Mouse (Mus musculus): ENCODE measurements around the gene Fam216b. TPM values are rescaled to one million over a fixed set of nuclear protein-coding genes. Genes with fewer than 3 reads are reported as not detected.

The Fam216b gene
- not detected in 2 replicates for polyA plus RNA-seq (2012; rRNA removed)

DNA sequence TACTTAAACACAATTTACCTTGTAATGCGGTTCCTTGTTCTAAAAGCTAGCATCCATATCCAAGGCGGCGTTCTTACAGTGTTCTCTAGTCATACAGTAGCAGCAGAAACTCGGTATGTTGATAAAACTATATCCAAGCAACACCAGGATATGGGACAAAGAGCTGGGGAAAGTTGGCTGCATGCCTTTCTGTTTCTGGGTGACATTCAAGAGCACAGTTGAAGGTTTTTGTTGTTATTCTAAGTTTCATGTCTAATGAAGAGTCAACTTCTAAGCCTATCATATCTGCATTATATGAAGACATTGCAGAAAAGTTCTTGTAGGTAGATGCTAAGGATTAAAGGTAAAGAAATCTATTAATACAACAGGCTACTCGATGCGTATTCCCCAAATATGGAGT lies at the start of gene Fam216b:
Gene Fam216b (minus strand): TSS at position 101 of the 400 bp plus-strand sequence.
- no peaks in the 10 kb centered on the region for H3K36me3 ChIP-seq (ENCODE audit: control insufficient read depth, insufficient read depth, low read length)
- no peak within 1 kb of the TSS for H3K4me3 ChIP-seq (ENCODE audit: insufficient read depth, low read depth, low read length)
- DNase-seq, result no peak
- H3K27me3 ChIP-seq (replicated peaks; ENCODE audit: control insufficient read depth, insufficient read depth, low read length), result no peaks in the 10 kb centered on the region
- H3K27ac ChIP-seq (ENCODE audit: insufficient read depth, low read depth, low read length), result no peak within 1 kb of the TSS
- TF ChIP-seq POLR2A (IDR thresholded peaks at IDR 0.05; ENCODE audit: low read depth, low read length), result no peak
- TF ChIP-seq CTCF (conservative IDR thresholded peaks at IDR 0.05; ENCODE audit: insufficient read depth, insufficient read length, low read depth, low read length), result no peak
- 88% methylated on average over 6 of the region's 6 CpGs for WGBS
- H3K4me1 ChIP-seq (ENCODE audit: control insufficient read depth, insufficient read depth, low read length), result no peaks in the 10 kb centered on the region

DNA sequence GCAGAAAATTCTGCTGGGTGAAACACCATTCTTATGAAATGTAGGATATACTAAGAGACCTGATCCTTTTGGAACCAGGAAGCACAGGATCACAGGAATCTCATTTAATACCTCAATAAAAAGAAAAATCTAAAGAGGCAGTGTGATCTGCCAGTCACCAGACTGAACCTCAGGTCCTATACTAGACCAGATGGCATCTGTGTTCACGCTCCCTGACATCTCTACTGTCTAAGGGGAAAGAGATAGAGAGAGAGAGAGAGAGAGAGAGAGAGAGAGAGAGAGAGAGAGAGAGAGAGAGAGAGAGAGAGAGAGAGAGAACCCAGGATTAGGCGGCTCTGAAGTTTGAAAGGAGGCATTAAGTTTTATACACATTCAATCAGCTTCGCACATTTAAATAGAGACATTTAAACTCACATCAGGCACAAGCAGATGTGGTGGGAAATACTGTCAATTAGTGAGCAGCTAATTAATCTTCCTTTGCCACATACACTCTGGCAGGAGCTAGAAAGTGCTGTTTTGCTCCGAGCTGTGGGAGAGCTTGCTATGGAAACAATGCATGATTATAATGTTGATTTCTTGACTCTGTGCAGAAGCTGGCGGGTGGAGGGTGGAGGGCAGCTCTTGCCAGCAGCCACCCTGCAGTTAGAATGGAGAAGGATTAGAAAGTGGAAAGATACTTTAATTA lies 43.7 kb upstream of the Fam216b start:
- no peak for DNase-seq
- TF ChIP-seq POLR2A (IDR thresholded peaks at IDR 0.05; ENCODE audit: low read depth, low read length) (no peak), CTCF (conservative IDR thresholded peaks at IDR 0.05; ENCODE audit: insufficient read depth, insufficient read length, low read depth, low read length) (no peak)
- no peaks in the 10 kb centered on the region for H3K4me1 ChIP-seq (ENCODE audit: control insufficient read depth, insufficient read depth, low read length)
- WGBS, result 57% methylated on average over 5 of the region's 5 CpGs
- H3K27me3 ChIP-seq (replicated peaks; ENCODE audit: control insufficient read depth, insufficient read depth, low read length), result no peaks in the 10 kb centered on the region
- H3K27ac ChIP-seq (ENCODE audit: insufficient read depth, low read depth, low read length), result no peak overlapping the region
- H3K36me3 ChIP-seq (ENCODE audit: control insufficient read depth, insufficient read depth, low read length), result no peaks in the 10 kb centered on the region
- H3K4me3 ChIP-seq (ENCODE audit: insufficient read depth, low read depth, low read length), result no peak overlapping the region

DNA sequence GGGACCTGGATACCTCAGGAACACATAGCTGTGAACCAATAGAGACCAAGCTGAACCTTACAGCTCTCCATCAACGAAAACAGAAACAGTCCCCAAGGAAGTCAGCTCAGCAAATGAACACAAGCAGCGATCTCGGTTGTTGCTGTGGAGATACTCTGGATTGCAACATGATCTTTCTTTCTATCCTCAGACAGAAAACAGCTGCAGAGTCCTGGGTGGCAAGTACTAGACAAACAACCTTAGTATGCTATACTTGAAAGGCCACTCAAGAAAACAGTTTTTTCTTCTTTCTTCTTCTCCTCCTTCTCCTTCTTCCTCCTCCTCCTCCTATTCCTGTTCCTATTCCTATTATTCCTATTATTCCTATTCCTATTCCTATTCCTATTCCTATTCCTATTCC lies 37.9 kb upstream of the Fam216b start:
- no peak overlapping the region for H3K27ac ChIP-seq (ENCODE audit: insufficient read depth, low read depth, low read length)
- no peak for TF ChIP-seq POLR2A (IDR thresholded peaks at IDR 0.05; ENCODE audit: low read depth, low read length)
- no peak for TF ChIP-seq CTCF (conservative IDR thresholded peaks at IDR 0.05; ENCODE audit: insufficient read depth, insufficient read length, low read depth, low read length)
- WGBS, result 25% methylated on average over 3 of the region's 3 CpGs
- H3K4me1 ChIP-seq (ENCODE audit: control insufficient read depth, insufficient read depth, low read length), result no peaks in the 10 kb centered on the region
- no peaks in the 10 kb centered on the region for H3K36me3 ChIP-seq (ENCODE audit: control insufficient read depth, insufficient read depth, low read length)
- H3K27me3 ChIP-seq (replicated peaks; ENCODE audit: control insufficient read depth, insufficient read depth, low read length), result no peaks in the 10 kb centered on the region
- no peak overlapping the region for H3K4me3 ChIP-seq (ENCODE audit: insufficient read depth, low read depth, low read length)
- no peak for DNase-seq

DNA sequence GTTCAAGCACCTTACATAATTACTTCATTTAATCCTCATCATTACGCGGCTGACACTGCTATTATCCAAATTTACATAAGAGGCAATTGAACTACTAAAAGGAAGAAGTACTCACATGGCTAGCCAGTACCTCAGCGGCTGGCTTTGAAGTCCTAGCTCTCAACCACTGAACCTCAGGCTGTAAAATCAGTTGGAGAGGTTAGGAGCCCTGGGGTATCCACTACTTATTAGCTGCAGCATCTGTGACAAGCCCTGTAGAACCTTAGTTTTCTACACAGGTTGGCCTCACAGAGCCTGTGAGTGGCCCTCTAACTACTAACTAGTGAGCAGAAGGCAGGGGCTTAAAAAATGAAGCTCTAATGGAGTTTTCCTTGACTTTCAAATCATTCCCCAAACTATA lies 31.5 kb upstream of the Fam216b start:
- 59% methylated on average over 3 of the region's 3 CpGs for WGBS
- TF ChIP-seq POLR2A (IDR thresholded peaks at IDR 0.05; ENCODE audit: low read depth, low read length) (no peak), CTCF (conservative IDR thresholded peaks at IDR 0.05; ENCODE audit: insufficient read depth, insufficient read length, low read depth, low read length) (no peak)

DNA sequence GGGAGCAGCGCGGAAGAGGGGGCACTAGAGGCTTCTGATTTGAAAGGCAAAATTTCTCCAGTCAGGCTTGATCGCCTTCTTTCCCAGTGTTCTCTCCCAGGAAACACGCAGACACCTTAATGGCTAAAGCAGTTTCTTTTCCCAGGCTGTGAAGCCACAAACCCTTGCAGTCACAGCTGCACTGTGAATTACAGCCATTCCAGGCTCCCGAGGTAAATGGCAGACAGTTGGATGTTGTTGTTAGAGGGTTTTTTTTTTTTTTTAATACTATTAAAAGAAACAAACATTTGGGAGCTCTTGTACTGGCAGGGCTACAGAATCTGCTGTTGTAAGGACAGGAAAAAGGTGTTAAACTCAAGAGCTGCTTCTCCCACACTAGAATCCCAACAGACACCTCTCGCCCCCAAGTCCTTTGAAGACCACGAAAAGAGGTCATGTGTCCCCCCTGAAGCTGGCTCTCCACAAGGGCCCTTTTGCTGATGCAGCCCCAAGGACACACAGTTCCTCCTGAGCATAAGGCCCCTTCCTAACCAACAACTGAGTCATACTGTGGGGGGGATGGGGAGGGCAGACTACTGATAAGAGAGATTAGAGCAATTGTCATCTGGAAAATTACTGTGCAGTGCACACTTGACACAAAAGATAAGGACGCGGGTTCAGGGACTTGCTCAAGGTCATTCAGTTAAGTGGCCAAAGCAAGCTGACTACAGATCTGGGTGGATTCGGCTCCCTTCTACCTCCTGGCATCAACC lies 30.8 kb upstream of the Fam216b start:
- H3K4me1 ChIP-seq (ENCODE audit: control insufficient read depth, insufficient read depth, low read length), result no peaks in the 10 kb centered on the region
- 47% methylated on average over 10 of the region's 10 CpGs for WGBS
- no peak for TF ChIP-seq POLR2A (IDR thresholded peaks at IDR 0.05; ENCODE audit: low read depth, low read length)
- H3K36me3 ChIP-seq (ENCODE audit: control insufficient read depth, insufficient read depth, low read length), result no peaks in the 10 kb centered on the region
- no peak overlapping the region for H3K27ac ChIP-seq (ENCODE audit: insufficient read depth, low read depth, low read length)
- no peak overlapping the region for H3K4me3 ChIP-seq (ENCODE audit: insufficient read depth, low read depth, low read length)
- no peak for DNase-seq
- no peaks in the 10 kb centered on the region for H3K27me3 ChIP-seq (replicated peaks; ENCODE audit: control insufficient read depth, insufficient read depth, low read length)

More for the DNA sequence above, 31.5 kb upstream of the Fam216b start:
- H3K36me3 ChIP-seq (ENCODE audit: control insufficient read depth, insufficient read depth, low read length), result no peaks in the 10 kb centered on the region
- H3K4me1 ChIP-seq (ENCODE audit: control insufficient read depth, insufficient read depth, low read length), result no peaks in the 10 kb centered on the region
- no peak for DNase-seq
- no peaks in the 10 kb centered on the region for H3K27me3 ChIP-seq (replicated peaks; ENCODE audit: control insufficient read depth, insufficient read depth, low read length)
- H3K27ac ChIP-seq (ENCODE audit: insufficient read depth, low read depth, low read length), result no peak overlapping the region
- H3K4me3 ChIP-seq (ENCODE audit: insufficient read depth, low read depth, low read length), result no peak overlapping the region

DNA sequence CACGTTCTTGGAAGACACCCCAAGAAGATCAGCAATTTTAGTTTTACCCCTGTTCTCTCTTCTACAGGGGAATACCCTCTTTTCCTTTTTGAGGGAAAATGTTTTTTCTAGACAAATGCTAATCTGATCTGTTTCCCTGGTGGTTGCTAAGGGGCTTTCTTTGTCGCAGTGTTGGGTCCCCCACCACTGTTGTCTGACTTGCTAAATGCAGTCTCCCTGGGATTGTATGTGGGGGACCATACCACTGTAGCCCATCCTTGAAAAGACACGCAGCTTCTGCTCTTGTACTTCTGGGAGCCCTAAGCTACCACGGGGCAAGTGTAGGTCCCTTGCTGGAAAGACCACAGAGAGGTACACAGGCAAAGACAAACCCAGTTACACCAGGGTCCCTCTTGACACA lies 28.9 kb upstream of the Fam216b start:
- no peak overlapping the region for H3K4me3 ChIP-seq (ENCODE audit: insufficient read depth, low read depth, low read length)
- no peaks in the 10 kb centered on the region for H3K36me3 ChIP-seq (ENCODE audit: control insufficient read depth, insufficient read depth, low read length)
- no peak overlapping the region for H3K27ac ChIP-seq (ENCODE audit: insufficient read depth, low read depth, low read length)
- no peaks in the 10 kb centered on the region for H3K4me1 ChIP-seq (ENCODE audit: control insufficient read depth, insufficient read depth, low read length)
- TF ChIP-seq CTCF (conservative IDR thresholded peaks at IDR 0.05; ENCODE audit: insufficient read depth, insufficient read length, low read depth, low read length) (no peak), POLR2A (IDR thresholded peaks at IDR 0.05; ENCODE audit: low read depth, low read length) (no peak)
- DNase-seq, result no peak
- no peaks in the 10 kb centered on the region for H3K27me3 ChIP-seq (replicated peaks; ENCODE audit: control insufficient read depth, insufficient read depth, low read length)
- 90% methylated on average over 4 of the region's 4 CpGs for WGBS

DNA sequence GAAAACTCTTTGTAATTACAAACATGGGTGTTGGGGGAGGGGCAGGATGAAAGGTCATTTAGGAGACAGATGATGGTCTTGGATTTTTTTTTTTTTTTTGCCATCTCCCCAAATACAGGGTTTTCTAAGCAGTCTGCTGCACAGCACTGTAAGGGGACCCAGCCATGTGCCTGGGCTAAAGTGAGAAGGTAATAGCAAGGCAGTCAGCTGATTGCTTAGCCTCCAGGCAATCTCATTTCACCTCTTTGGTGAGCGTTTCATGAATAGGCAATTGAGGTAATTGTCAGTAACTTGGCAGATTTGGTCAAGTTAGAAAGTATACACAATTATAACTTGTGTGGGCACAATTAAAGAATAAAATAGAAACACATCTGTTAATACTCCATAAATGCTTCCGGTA lies 28.5 kb upstream of the Fam216b start:
- no peak overlapping the region for H3K27ac ChIP-seq (ENCODE audit: insufficient read depth, low read depth, low read length)
- WGBS, result 67% methylated on average over 2 of the region's 2 CpGs
- no peak overlapping the region for H3K4me3 ChIP-seq (ENCODE audit: insufficient read depth, low read depth, low read length)
- DNase-seq, result peak; percentile 27
- H3K4me1 ChIP-seq (ENCODE audit: control insufficient read depth, insufficient read depth, low read length), result no peaks in the 10 kb centered on the region
- no peaks in the 10 kb centered on the region for H3K27me3 ChIP-seq (replicated peaks; ENCODE audit: control insufficient read depth, insufficient read depth, low read length)
- no peaks in the 10 kb centered on the region for H3K36me3 ChIP-seq (ENCODE audit: control insufficient read depth, insufficient read depth, low read length)
- TF ChIP-seq CTCF (conservative IDR thresholded peaks at IDR 0.05; ENCODE audit: insufficient read depth, insufficient read length, low read depth, low read length), result no peak
- no peak for TF ChIP-seq POLR2A (IDR thresholded peaks at IDR 0.05; ENCODE audit: low read depth, low read length)

Measured in kidney, adult 2 months (tissue).